Mouse (Mus musculus) ES-Bruce4 (cell line): Measurements from ENCODE around the gene Mllt3. TPM values are rescaled to one million over a fixed set of nuclear protein-coding genes. Genes with fewer than 3 reads are reported as not detected.

Experiments used
- H3K27ac ChIP-seq: 2 replicates; pipeline ENCODE4 v1.5.1; 2012; ENCODE audit warnings: low read length, inconsistent platforms; ENCODE audit not compliant: insufficient read depth
- H3K27me3 ChIP-seq: 2 replicates; pipeline ENCODE4 v1.6.1; 2012; ENCODE audit warnings: mild to moderate bottlenecking, low read length, inconsistent platforms; ENCODE audit not compliant: control insufficient read depth, poor library complexity, insufficient read depth, severe bottlenecking
- H3K36me3 ChIP-seq: 2 replicates; pipeline ENCODE4 v1.6.1; 2012; ENCODE audit warnings: inconsistent platforms, mild to moderate bottlenecking, low read length, moderate library complexity; ENCODE audit not compliant: control insufficient read depth, poor library complexity, insufficient read depth, severe bottlenecking
- H3K4me1 ChIP-seq: one replicate; pipeline ENCODE4 v1.8.1; 2011; ENCODE audit warnings: low read length; ENCODE audit not compliant: control insufficient read depth, insufficient read depth
- H3K4me3 ChIP-seq: 2 replicates; pipeline ENCODE4 v1.5.1; 2011; ENCODE audit warnings: low read depth, mild to moderate bottlenecking, low read length
- H3K9ac ChIP-seq: 2 replicates; pipeline ENCODE4 v1.6.1; 2012; ENCODE audit warnings: low read depth, mild to moderate bottlenecking, inconsistent platforms; ENCODE audit not compliant: poor library complexity, severe bottlenecking
- H3K9me3 ChIP-seq: replicated peaks from 2 replicates; pipeline ENCODE4 v1.6.1; 2012; ENCODE audit warnings: mild to moderate bottlenecking, low read length, inconsistent platforms; ENCODE audit not compliant: control insufficient read depth, poor library complexity, insufficient read depth, severe bottlenecking
- CTCF ChIP-seq: IDR thresholded peaks from one replicate; pipeline ENCODE4 v1.8.1; 2011; ENCODE audit warnings: low read depth, low read length
- EP300 ChIP-seq: IDR thresholded peaks from 2 replicates; pipeline ENCODE4 v1.6.1; 2011; ENCODE audit warnings: low read depth, low read length; ENCODE audit not compliant: insufficient read depth
- POLR2A ChIP-seq: IDR thresholded peaks from one replicate; pipeline ENCODE4 v1.8.1; 2011; ENCODE audit warnings: low read length; ENCODE audit not compliant: insufficient read depth
- polyA plus RNA-seq: library from polyadenylated mRNA; stranded (reverse); fragments of >200 nt; gene quantifications from 2 replicates; pipeline ENCODE4 v1.2.4, GENCODE M21; 2011; ENCODE audit warnings: low read depth; ENCODE audit not compliant: missing spikeins, insufficient read depth, insufficient read length

The Mllt3 gene
- polyA plus RNA-seq, result 17.9 and 19.2 TPM in 2 replicates

- Histone ChIP-seq H3K27ac (no peak within 1 kb of the TSS), H3K9me3 (no peaks in the 10 kb centered on the region), H3K36me3 (no peaks in the 10 kb centered on the region), H3K27me3 (peaks cover 8% of the 10 kb centered on the region), H3K4me1 (no peaks in the 10 kb centered on the region), H3K4me3 (peak within 1 kb of the TSS; percentile 87), H3K9ac (peak within 1 kb of the TSS; percentile 81)
- TF ChIP-seq POLR2A (no peak), EP300 (no peak), CTCF (no peak)
Measured at GRCm38 (mm10) chr4:88033216-88033653, at the start of gene Mllt3. Gene Mllt3 (minus strand): TSS chr4:88033364.

- TF ChIP-seq CTCF (no peak), EP300 (no peak), POLR2A (no peak)
- no peak overlapping the region for H3K9ac ChIP-seq
- no peaks in the 10 kb centered on the region for H3K9me3 ChIP-seq
- no peaks in the 10 kb centered on the region for H3K4me1 ChIP-seq
- H3K27me3 ChIP-seq, result no peaks in the 10 kb centered on the region
- no peaks in the 10 kb centered on the region for H3K36me3 ChIP-seq
- no peak overlapping the region for H3K27ac ChIP-seq
- H3K4me3 ChIP-seq, result no peak overlapping the region
Measured at GRCm38 (mm10) chr4:88082381-88082780, 49.2 kb upstream of the Mllt3 start.

- TF ChIP-seq CTCF (no peak), EP300 (no peak), POLR2A (no peak)
- Histone ChIP-seq H3K4me3 (no peak overlapping the region), H3K27ac (no peak overlapping the region), H3K36me3 (no peaks in the 10 kb centered on the region), H3K27me3 (no peaks in the 10 kb centered on the region), H3K9me3 (no peaks in the 10 kb centered on the region), H3K9ac (no peak overlapping the region), H3K4me1 (no peaks in the 10 kb centered on the region)
Measured at GRCm38 (mm10) chr4:88081885-88082284, 48.7 kb upstream of the Mllt3 start.

- H3K4me3 ChIP-seq, result no peak overlapping the region
- H3K9ac ChIP-seq, result no peak overlapping the region
- no peaks in the 10 kb centered on the region for H3K9me3 ChIP-seq
- no peak overlapping the region for H3K27ac ChIP-seq
- no peaks in the 10 kb centered on the region for H3K4me1 ChIP-seq
- no peaks in the 10 kb centered on the region for H3K27me3 ChIP-seq
- no peaks in the 10 kb centered on the region for H3K36me3 ChIP-seq
- TF ChIP-seq CTCF, result no peak
Measured at GRCm38 (mm10) chr4:88081417-88081816, 48.3 kb upstream of the Mllt3 start.

GRCm38 (mm10) chr4:88078983-88079382, 45.8 kb upstream of the Mllt3 start:
- Histone ChIP-seq H3K36me3 (no peaks in the 10 kb centered on the region), H3K27me3 (no peaks in the 10 kb centered on the region; the same call in 1 of the 2 replicates), H3K4me3 (no peak overlapping the region), H3K9me3 (no peaks in the 10 kb centered on the region), H3K4me1 (no peaks in the 10 kb centered on the region), H3K9ac (no peak overlapping the region), H3K27ac (no peak overlapping the region)
- TF ChIP-seq EP300 (no peak), POLR2A (no peak), CTCF (no peak)

GRCm38 (mm10) chr4:88075388-88075787, 42.2 kb upstream of the Mllt3 start:
- H3K4me1 ChIP-seq, result no peaks in the 10 kb centered on the region
- H3K27me3 ChIP-seq, result no peaks in the 10 kb centered on the region; the same call in 1 of the 2 replicates
- no peak overlapping the region for H3K4me3 ChIP-seq
- no peak overlapping the region for H3K27ac ChIP-seq
- no peak overlapping the region for H3K9ac ChIP-seq
- TF ChIP-seq POLR2A, result no peak
- no peak for TF ChIP-seq CTCF
- no peak for TF ChIP-seq EP300
- H3K36me3 ChIP-seq, result no peaks in the 10 kb centered on the region
- H3K9me3 ChIP-seq, result no peaks in the 10 kb centered on the region
